Mouse (Mus musculus) heart, postnatal 0 days (tissue): ENCODE data around the gene Ptpn22. TPM values are rescaled to one million over a fixed set of nuclear protein-coding genes. Genes with fewer than 3 reads are reported as not detected.

Experiments used
- ATAC-seq: fragments of 200-750 bp; cut with Nextera tagmentation; 2 replicates; pipeline ENCODE4 v1.8.0; 2017; ENCODE audit warnings: low read depth, moderate number of reproducible peaks, moderate library complexity; ENCODE audit not compliant: insufficient read depth
- DNase-seq: peaks from one replicate; pipeline ENCODE4 v3.0.0-alpha.2; 2016; ENCODE audit warnings: low spot score
- H3K27ac ChIP-seq: fragments of 300-500 bp; sonication (generic); 2 replicates; pipeline ENCODE4 v1.5.1; 2014; ENCODE audit warnings: low read depth, mild to moderate bottlenecking
- H3K27me3 ChIP-seq: fragments of 300-500 bp; sonication (generic); 2 replicates; pipeline ENCODE4 v1.6.1; 2014; ENCODE audit warnings: low read length, mixed read lengths; ENCODE audit not compliant: control insufficient read depth, insufficient read depth
- H3K36me3 ChIP-seq: fragments of 300-500 bp; sonication (generic); replicated peaks from 2 replicates; pipeline ENCODE4 v1.6.1; 2014; ENCODE audit warnings: low read length, mixed read lengths; ENCODE audit not compliant: control insufficient read depth, insufficient read depth
- H3K4me1 ChIP-seq: fragments of 300-500 bp; sonication (generic); 2 replicates; pipeline ENCODE4 v1.6.1; 2014; ENCODE audit warnings: antibody characterized with exemption; ENCODE audit not compliant: control insufficient read depth, insufficient read depth
- H3K4me2 ChIP-seq: fragments of 300-500 bp; sonication (generic); 2 replicates; pipeline ENCODE4 v1.6.1; 2014; ENCODE audit warnings: low read depth, mild to moderate bottlenecking, low read length, moderate library complexity
- H3K4me3 ChIP-seq: fragments of 300-500 bp; sonication (generic); 2 replicates; pipeline ENCODE4 v1.5.1; 2014; ENCODE audit warnings: low read depth, low read length
- H3K9ac ChIP-seq: fragments of 300-500 bp; sonication (generic); replicated peaks from 2 replicates; pipeline ENCODE4 v1.6.1; 2014; ENCODE audit warnings: low read depth, low read length, mixed read lengths
- H3K9me3 ChIP-seq: fragments of 300-500 bp; sonication (generic); replicated peaks from 2 replicates; pipeline ENCODE4 v1.6.1; 2016; ENCODE audit warnings: low read length; ENCODE audit not compliant: control insufficient read depth
- CTCF ChIP-seq: IDR thresholded peaks from 2 replicates; pipeline ENCODE4 v1.5.1; 2016; ENCODE audit warnings: antibody characterized with exemption, control low read depth, low read depth
- EP300 ChIP-seq: IDR thresholded peaks from 2 replicates; pipeline ENCODE4 v1.6.1; 2016; ENCODE audit warnings: antibody characterized with exemption, low read depth
- WGBS: fragments of 180-500 bp; shearing (Covaris S2); extraction: QIAGEN DNeasy Blood & Tissue Kit; methylation state at CpG from one replicate; pipeline ENCODE4 v1.1.7; 2014; 5-methylcytosine and 5-hydroxymethylcytosine counted together
- polyA plus RNA-seq: library from polyadenylated mRNA; unstranded; fragments of >200 nt; fragmentation: Nextera tagmentation; extraction: Ambion mirVana; gene quantifications from 2 replicates; pipeline ENCODE4 v1.2.1, GENCODE M21; 2015
- total RNA-seq: library from RNA; depleted of rRNA; stranded (reverse); fragments of >200 nt; gene quantifications from 2 replicates; pipeline ENCODE4 v1.2.3, GENCODE M21; 2014; ENCODE audit warnings: low replicate concordance

Ptpn22 gene
- total and polyA plus RNA-seq, 2 experiments from 2014 or later, result 0.11 to 0.77 TPM

GRCm38 (mm10) chr3:103916839-103917237, 57.2 kb downstream of the Ptpn22 start:
- DNase-seq, result no peak
- H3K4me3 ChIP-seq, result peak overlapping the region; percentile 76
- no peak overlapping the region for H3K9ac ChIP-seq
- no peaks in the 10 kb centered on the region; the same call in 1 of the 2 replicates for H3K36me3 ChIP-seq
- TF ChIP-seq EP300 (no peak), CTCF (no peak)
- peaks cover 11% of the 10 kb centered on the region for H3K4me1 ChIP-seq
- no peaks in the 10 kb centered on the region for H3K27me3 ChIP-seq
- ATAC-seq, result no peak
- no peaks in the 10 kb centered on the region for H3K9me3 ChIP-seq
- WGBS, result 64% methylated on average over 3 of the region's 3 CpGs
- H3K27ac ChIP-seq, result no peak overlapping the region
- peak overlapping the region; percentile 74 for H3K4me2 ChIP-seq

- Histone ChIP-seq H3K9me3 (no peaks in the 10 kb centered on the region), H3K27me3 (no peaks in the 10 kb centered on the region), H3K9ac (no peak overlapping the region), H3K4me2 (no peak overlapping the region), H3K4me3 (no peak overlapping the region), H3K27ac (no peak overlapping the region), H3K36me3 (no peaks in the 10 kb centered on the region; the same call in 1 of the 2 replicates), H3K4me1 (peaks cover 11% of the 10 kb centered on the region)
- TF ChIP-seq CTCF (no peak), EP300 (no peak)
- no peak for ATAC-seq
- no peak for DNase-seq
- 92% methylated on average over 1 of the region's 1 CpGs for WGBS
Measured at GRCm38 (mm10) chr3:103920094-103920493, 60.5 kb downstream of the Ptpn22 start.

- Histone ChIP-seq H3K36me3 (peaks cover 6% of the 10 kb centered on the region), H3K4me3 (no peak overlapping the region), H3K4me1 (no peaks in the 10 kb centered on the region), H3K9me3 (no peaks in the 10 kb centered on the region), H3K27me3 (no peaks in the 10 kb centered on the region), H3K4me2 (no peak overlapping the region), H3K9ac (no peak overlapping the region), H3K27ac (no peak overlapping the region)
- no peak for ATAC-seq
- 64% methylated on average over 3 of the region's 3 CpGs for WGBS
- no peak for DNase-seq
- no peak for TF ChIP-seq EP300
- no peak for TF ChIP-seq CTCF
Measured at GRCm38 (mm10) chr3:103925302-103925701, 65.7 kb downstream of the Ptpn22 start.

GRCm38 (mm10) chr3:103927511-103927910, 67.9 kb downstream of the Ptpn22 start:
- H3K4me1 ChIP-seq, result no peaks in the 10 kb centered on the region
- H3K36me3 ChIP-seq, result peaks cover 14% of the 10 kb centered on the region
- no peak for DNase-seq
- no peaks in the 10 kb centered on the region for H3K9me3 ChIP-seq
- H3K4me3 ChIP-seq, result no peak overlapping the region
- TF ChIP-seq CTCF (no peak), EP300 (no peak)
- WGBS, result 70% methylated on average over 6 of the region's 6 CpGs
- peak overlapping the region; percentile 31 for H3K4me2 ChIP-seq
- ATAC-seq, result no peak
- no peak overlapping the region for H3K9ac ChIP-seq
- peak overlapping the region; percentile 46 for H3K27ac ChIP-seq
- no peaks in the 10 kb centered on the region for H3K27me3 ChIP-seq

- no peak overlapping the region for H3K27ac ChIP-seq
- no peaks in the 10 kb centered on the region for H3K9me3 ChIP-seq
- TF ChIP-seq EP300 (no peak), CTCF (no peak)
- H3K9ac ChIP-seq, result no peak overlapping the region
- 78% methylated on average over 1 of the region's 1 CpGs for WGBS
- 0 out of 2 replicates have a peak, but pooled peaks cover 5% of the 10 kb centered on the region for H3K36me3 ChIP-seq
- H3K27me3 ChIP-seq, result no peaks in the 10 kb centered on the region
- H3K4me2 ChIP-seq, result no peak overlapping the region
- no peak for ATAC-seq
- no peak for DNase-seq
- no peak overlapping the region for H3K4me3 ChIP-seq
- H3K4me1 ChIP-seq, result no peaks in the 10 kb centered on the region
Measured at GRCm38 (mm10) chr3:103944794-103945562, 85.4 kb downstream of the Ptpn22 start.

GRCm38 (mm10) chr3:103948666-103949065, 89.1 kb downstream of the Ptpn22 start:
- H3K9ac ChIP-seq, result no peak overlapping the region
- ATAC-seq, result no peak

More at GRCm38 (mm10) chr3:103948666-103949065, 89.1 kb downstream of the Ptpn22 start:
- TF ChIP-seq CTCF (no peak), EP300 (no peak)
- Histone ChIP-seq H3K4me1 (no peaks in the 10 kb centered on the region), H3K9me3 (no peaks in the 10 kb centered on the region), H3K27ac (no peak overlapping the region), H3K4me3 (no peak overlapping the region), H3K27me3 (no peaks in the 10 kb centered on the region), H3K36me3 (0 out of 2 replicates have a peak, but pooled peaks cover 5% of the 10 kb centered on the region), H3K4me2 (no peak overlapping the region)
- DNase-seq, result no peak
- 92% methylated on average over 7 of the region's 7 CpGs for WGBS
